Mouse (Mus musculus) MEL (cell line): ENCODE data around the gene Rnf182.

Experiments used
- CHD2 ChIP-seq: IDR thresholded peaks from 2 replicates; pipeline ENCODE4 v1.6.1; 2011; ENCODE audit warnings: low read length, improper control_type of control experiment
- CTCF ChIP-seq, 3 experiments: IDR thresholded peaks in 2 of 3; conservative IDR thresholded peaks in 1 of 3; 2 replicates each; pipeline ENCODE4 v1.5.1; 2011 to 2012; ENCODE audit warnings: low read length in 3 of 3, low read depth in 2 of 3, mild to moderate bottlenecking in 2 of 3, improper control_type of control experiment in 1 of 3, inconsistent platforms in 1 of 3, mixed read lengths in 1 of 3, moderate library complexity in 1 of 3; ENCODE audit not compliant: control insufficient read depth in 1 of 3, insufficient read depth in 1 of 3, poor library complexity in 1 of 3, severe bottlenecking in 1 of 3
- EP300 ChIP-seq, 2 experiments: IDR thresholded peaks; 2 replicates each; pipeline ENCODE4 v1.6.1; 2011; ENCODE audit warnings: improper control_type of control experiment in 2 of 2, low read length in 2 of 2, low read depth in 1 of 2, mild to moderate bottlenecking in 1 of 2
- ETS1 ChIP-seq: IDR thresholded peaks from 2 replicates; pipeline ENCODE4 v1.6.1; 2012; ENCODE audit warnings: low read depth, mild to moderate bottlenecking, inconsistent platforms, low read length, improper control_type of control experiment, moderate library complexity
- GATA1 ChIP-seq: IDR thresholded peaks from 2 replicates; pipeline ENCODE4 v1.6.1; 2011; ENCODE audit warnings: low read depth, low read length, improper control_type of control experiment
- KAT2A ChIP-seq: conservative IDR thresholded peaks from 2 replicates; pipeline ENCODE4 v1.6.1; 2012; ENCODE audit warnings: low read depth, low read length, improper control_type of control experiment, inconsistent platforms
- MAX ChIP-seq: IDR thresholded peaks from 2 replicates; pipeline ENCODE4 v1.6.1; 2011; ENCODE audit warnings: low read length, improper control_type of control experiment
- MYC ChIP-seq: IDR thresholded peaks from 2 replicates; pipeline ENCODE4 v1.6.1; 2011; ENCODE audit warnings: low read depth, mild to moderate bottlenecking, low read length, improper control_type of control experiment, moderate library complexity
- POLR2A ChIP-seq, 2 experiments: IDR thresholded peaks; 2 replicates each; pipeline ENCODE4 v1.6.1; 2011 to 2012; ENCODE audit warnings: low read length in 2 of 2, mild to moderate bottlenecking in 2 of 2, control low read depth in 1 of 2, improper control_type of control experiment in 1 of 2, low read depth in 1 of 2, moderate library complexity in 1 of 2; ENCODE audit not compliant: control insufficient read depth in 1 of 2, insufficient read depth in 1 of 2, poor library complexity in 1 of 2
- SIN3A ChIP-seq: IDR thresholded peaks from 2 replicates; pipeline ENCODE4 v1.6.1; 2012; ENCODE audit warnings: low read length, improper control_type of control experiment, inconsistent platforms
- TBP ChIP-seq: IDR thresholded peaks from 2 replicates; pipeline ENCODE4 v1.8.0; 2011; ENCODE audit warnings: low read depth, low read length, improper control_type of control experiment
- USF1 ChIP-seq: IDR thresholded peaks from 2 replicates; pipeline ENCODE4 v1.6.1; 2014; ENCODE audit warnings: low read depth, mild to moderate bottlenecking, inconsistent platforms, low read length, improper control_type of control experiment, moderate library complexity
- USF2 ChIP-seq, 2 experiments: IDR thresholded peaks; 2 replicates each; pipeline ENCODE4 v1.6.1; 2011 to 2012; ENCODE audit warnings: improper control_type of control experiment in 2 of 2, low read length in 2 of 2, borderline replicate concordance in 1 of 2, inconsistent platforms in 1 of 2, low read depth in 1 of 2, mild to moderate bottlenecking in 1 of 2; ENCODE audit not compliant: insufficient read depth in 1 of 2

GRCm38 (mm10) chr13:43706387-43706786, 90.9 kb downstream of the Rnf182 start:
- TF ChIP-seq GATA1 (no peak), SIN3A (no peak), CTCF (IDR thresholded peaks at IDR 0.05 in 2 of 3, conservative IDR thresholded peaks at IDR 0.05 in 1 of 3; ENCODE audit: control insufficient read depth in 1 of 3, insufficient read depth in 1 of 3, low read depth in 2 of 3, low read length in 3 of 3, poor library complexity in 1 of 3, severe bottlenecking in 1 of 3) (no peak), CHD2 (no peak), USF1 (no peak), TBP (no peak), EP300 (IDR thresholded peaks at IDR 0.05; ENCODE audit: low read depth in 1 of 2, low read length in 2 of 2) (no peak), MAX (no peak), ETS1 (no peak), MYC (no peak), KAT2A (no peak), USF2 (IDR thresholded peaks at IDR 0.05; ENCODE audit: borderline replicate concordance in 1 of 2, insufficient read depth in 1 of 2, low read depth in 1 of 2, low read length in 2 of 2) (no peak), POLR2A (IDR thresholded peaks at IDR 0.05; ENCODE audit: control insufficient read depth in 1 of 2, insufficient read depth in 1 of 2, low read depth in 1 of 2, low read length in 2 of 2, poor library complexity in 1 of 2) (no peak)
